Mouse (Mus musculus): ENCODE measurements at regions not wholly inside any gene's neighbourhood (a gene's known extent, or its start where the extent isn't known, plus 50 kb on each side); places are given as distances from the start of the nearest gene placed in this dataset.

- DNase-seq: no peak
Measured at GRCm38 (mm10) chr9:115614007-115614406, 295.2 kb upstream of the Gadl1 start.

GRCm38 (mm10) chr9:115617909-115618308 lies 291.3 kb upstream of the Gadl1 start:
- DNase-seq: no peak

- DNase-seq: peak; percentile 7 to 20
Measured at GRCm38 (mm10) chr9:115623948-115624347, 285.3 kb upstream of the Gadl1 start.

GRCm38 (mm10) chr9:115624721-115625496 lies 284.3 kb upstream of the Gadl1 start:
- peak in 1 of 2 experiments; percentile 6 for DNase-seq

DNA sequence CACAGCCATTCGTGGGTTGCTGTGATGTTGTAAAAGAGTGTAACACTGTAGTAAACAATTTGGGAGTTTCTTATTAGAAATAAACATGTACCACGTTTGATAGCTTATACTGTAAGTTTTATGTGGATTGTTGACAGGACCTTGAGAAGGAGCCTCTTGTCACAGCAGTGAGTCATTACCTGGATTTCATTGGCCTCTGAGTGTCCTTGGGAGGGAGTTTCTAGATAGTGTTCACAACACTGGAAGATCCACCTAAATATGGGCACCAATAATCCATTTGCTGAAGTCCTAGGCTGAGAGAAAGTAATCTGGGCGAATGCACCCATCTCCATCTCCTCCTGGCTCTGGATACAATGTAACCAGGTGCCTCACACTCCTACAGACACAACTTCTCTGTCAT lies 281.7 kb upstream of the Gadl1 start:
- DNase-seq: no peak

- peak; percentile 35 to 48 for DNase-seq
Measured at GRCm38 (mm10) chr9:115637114-115637513, 272.1 kb upstream of the Gadl1 start.

DNA sequence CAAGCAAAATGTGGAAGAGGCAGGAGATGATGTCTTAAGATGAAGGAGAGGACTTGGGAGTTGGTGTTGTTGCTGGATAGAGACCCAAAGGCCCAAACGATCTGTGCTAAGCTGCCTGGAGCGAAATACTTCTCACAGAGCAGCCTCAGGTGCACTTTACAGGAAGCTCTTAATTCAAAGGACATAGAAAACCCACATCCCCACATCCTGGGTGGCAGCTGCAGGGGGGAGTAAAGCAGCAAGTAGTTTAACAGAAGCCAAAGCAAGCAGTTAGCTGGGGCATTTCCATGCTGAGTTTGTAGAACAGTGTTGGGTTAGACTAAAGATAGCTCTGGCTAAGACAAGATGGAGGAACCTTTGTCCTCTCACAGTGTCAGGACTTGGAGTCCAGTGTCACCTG lies 268.5 kb upstream of the Gadl1 start:
- no peak for DNase-seq

DNA sequence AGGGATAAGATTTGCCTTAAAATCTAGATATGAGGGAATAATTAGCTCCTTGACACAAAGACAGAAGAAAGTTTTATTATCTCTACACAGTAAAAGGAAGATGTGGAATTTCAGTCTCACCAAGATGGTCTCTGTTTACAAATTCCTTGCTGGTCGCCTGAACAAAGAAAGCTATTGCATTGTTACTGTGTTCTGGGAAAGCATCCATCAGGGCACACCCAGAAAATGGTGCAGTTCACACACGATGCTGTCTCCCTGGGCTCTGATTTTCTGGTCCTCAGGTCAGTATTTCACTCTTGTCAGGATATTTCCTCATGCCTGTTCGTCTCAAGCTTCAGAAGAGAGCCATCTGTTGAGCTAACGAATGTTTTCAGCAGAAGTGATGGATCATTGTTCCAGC lies 267.2 kb upstream of the Gadl1 start:
- DNase-seq: no peak

- no peak for DNase-seq
Measured at GRCm38 (mm10) chr9:115644953-115645352, 264.3 kb upstream of the Gadl1 start.

- no peak for DNase-seq
Measured at GRCm38 (mm10) chr9:115646226-115646625, 263.0 kb upstream of the Gadl1 start.

DNA sequence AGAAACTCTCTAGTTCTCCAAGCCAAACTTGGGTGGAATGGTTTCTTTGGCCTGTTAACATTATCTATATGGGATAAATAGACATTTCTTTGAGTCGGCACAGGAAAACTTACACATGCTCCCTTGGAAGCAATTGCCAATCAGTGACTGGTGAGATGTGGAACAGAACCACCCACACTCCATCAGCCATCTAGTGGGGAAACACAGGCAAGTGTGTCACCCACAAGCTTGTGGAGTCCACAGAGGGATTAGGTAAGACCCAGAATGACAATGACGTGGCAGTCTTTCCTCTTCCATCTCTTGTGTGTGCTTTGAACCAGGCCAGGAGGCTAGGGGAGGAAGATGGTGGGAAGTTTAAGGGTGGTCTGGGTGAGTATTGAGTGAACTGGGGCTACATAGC lies 257.5 kb upstream of the Gadl1 start:
- no peak for DNase-seq

DNA sequence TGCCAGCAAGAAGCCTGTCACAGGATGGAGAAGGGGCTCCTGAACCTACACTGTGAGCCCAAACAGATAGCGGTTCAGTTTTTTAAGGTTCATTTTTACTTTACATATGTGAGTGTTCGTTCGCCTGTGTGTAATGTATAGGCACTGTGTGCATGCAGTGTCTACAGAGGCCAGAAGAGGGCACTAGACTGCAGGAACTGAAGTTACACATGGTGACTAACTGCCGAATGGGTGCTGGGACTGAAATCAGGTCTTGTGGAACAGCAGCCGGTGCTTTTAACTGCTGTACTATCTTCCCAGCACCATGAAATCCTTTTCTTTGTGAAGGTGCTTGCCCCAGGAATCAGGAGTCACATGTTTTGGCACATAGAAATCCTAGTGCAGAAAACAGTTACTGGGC lies 256.1 kb upstream of the Gadl1 start:
- no peak for DNase-seq

DNA sequence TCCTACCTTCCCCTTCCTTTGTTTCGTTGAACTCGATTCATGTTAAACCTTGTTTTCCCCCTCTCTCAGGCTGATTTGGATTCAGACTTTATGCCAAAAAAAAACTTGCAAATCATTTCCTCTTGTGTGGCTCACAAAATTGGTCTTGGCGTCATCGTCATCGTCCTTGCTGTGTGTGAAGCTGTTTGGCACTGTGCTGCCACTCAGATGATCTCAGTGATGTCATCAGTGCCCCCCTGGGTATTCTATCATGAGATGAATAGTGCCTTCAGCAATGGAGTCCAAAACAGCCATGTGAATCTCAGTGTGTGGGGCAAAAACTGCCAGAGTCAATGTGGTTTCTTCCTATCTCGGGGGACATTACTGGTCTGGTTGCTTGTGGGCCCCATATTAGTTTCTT lies 254.3 kb upstream of the Gadl1 start:
- DNase-seq: no peak

DNA sequence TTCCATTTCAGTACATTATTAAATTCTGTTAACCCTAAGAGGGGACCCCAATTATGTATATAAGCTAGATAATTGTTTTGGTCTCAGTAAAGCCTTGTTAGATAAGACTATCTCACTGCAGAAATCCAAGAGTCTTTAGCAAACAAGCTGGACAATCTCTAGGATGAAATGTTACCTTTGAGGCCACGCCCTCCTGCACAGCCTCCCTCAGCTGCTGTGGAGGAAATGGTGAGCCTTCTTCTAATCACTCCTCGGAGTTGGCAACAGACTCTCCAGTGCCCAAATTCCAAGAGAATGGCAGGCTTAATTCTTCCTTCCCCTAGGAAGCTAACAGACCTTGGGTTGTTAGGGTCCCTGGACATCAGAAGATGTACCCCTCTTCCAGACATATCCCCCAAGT lies 252.7 kb upstream of the Gadl1 start:
- DNase-seq: no peak

DNA sequence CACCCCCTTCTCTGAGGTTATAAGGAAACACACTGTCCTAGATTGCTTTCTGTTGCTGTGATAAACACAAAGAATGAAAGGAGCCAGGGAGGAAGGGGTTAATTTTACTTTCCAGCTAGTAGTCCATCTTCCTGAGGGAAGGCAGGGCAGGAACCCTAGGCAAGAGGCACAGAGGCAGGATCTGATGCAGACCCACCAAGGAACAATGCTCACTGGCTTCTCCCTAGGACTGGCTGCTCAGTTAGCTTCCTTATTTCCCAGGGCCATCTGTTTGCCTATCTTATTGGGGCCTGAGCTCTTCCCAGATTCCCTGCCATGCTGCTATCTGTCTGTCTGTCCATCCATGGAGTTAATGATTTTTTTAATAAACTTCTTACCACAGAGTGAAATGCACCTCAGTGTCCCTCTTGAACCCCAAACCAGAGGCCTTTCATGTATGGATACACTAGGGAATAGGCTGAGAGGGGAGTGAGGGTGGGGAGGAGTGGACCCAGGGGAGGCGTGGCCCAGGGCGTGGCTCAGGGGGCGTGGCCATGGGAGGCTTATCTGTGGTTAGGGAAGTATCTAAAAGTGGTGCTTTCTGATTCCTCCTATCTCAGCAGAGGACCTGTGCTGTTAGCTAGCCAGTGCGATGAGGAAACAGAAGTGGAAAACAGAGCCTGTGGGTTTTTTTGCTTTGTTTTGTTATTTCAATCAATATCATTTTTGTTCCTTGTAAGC lies 252.1 kb upstream of the Gadl1 start:
- DNase-seq: no peak

DNA sequence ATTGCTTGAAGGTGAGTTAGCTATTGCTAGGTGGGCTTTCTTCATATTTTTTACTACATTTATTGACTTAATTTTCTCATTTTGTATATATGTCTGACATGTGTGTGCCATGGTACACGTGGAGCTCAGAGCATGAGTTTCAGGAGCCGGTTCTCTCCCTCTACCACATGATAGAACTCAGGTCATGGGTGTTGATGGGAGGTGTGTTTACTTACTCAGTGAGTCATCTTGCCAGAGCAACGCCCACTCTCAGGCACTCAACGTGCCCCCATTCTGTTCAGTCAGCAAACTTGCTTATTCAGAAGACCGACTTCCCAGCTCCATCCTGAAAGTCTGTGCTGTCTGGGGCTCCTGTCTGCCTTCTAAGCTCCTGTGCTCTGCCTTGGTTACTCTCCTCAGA lies 250.8 kb upstream of the Gadl1 start:
- no peak for DNase-seq

DNA sequence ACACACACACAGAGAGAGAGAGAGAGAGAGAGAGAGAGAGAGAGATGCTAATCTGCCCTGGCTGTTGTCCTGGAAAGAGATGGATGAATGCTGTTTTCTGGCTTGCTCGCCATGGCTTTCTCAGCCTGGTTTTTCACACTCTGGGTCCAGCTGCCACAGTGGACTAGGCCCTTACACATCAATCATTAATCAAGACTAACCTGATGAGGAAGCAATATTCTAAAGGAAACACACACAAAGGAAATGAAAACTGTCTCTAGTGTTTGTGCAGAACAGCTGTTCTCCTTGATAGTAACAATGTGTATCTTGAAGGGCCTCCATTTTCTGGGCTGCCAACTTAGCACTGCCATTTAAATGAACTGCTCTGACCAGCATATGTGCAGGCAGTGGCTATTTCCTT lies 248.9 kb upstream of the Gadl1 start:
- DNase-seq: no peak

- DNase-seq: no peak
Measured at GRCm38 (mm10) chr9:115661834-115662425, 247.3 kb upstream of the Gadl1 start.

DNA sequence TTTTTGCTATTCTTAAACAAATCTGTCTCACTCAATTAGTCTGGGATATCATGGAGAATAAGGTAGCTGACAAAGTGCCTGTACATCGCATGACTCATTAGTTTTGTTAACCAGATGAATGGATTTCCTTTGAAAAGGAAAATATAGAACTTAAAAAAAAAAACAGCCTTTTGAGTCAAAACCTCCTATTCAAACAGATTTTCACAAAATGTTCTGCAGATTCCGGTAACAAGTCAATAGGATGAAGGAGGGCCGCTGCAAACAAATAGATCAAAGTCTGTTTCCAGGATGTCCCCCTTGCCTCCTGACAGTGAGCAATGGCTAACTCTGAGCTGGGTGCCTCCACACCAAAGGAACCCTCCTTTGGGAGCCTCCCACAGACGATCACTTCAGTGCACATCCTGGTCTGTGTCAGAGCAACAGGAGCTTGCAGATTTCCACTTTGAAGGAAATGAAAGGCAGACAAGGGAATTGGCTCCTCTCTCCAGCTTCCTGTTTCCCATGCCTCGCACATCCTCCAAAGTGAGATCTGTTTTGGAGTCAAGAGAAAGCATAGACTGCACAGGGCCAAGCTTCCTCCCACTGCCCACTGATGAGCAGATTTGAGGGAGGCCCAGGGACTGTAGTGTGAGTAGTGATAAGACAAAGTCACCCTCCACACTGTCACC lies 243.8 kb upstream of the Gadl1 start:
- DNase-seq: peak; percentile 6 to 39

DNA sequence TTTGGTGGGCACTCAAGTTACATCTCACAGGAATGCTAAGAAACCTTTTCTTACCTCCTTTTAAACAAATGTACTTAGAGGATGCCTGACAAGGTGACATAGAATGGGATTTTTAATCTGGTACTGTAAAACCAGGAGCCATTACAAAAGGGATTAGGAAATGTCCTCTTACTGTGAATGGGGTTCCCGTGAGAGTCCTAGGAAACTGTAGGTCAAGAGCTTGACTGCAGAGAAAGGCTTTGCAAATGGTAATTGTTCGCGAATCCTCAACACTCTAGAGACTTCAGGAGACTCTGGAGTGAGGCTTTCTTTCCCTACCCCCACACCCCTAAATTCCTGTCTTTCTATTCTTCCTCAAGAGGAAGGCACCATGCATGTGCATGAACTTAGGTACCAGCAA lies 242.7 kb upstream of the Gadl1 start:
- DNase-seq: no peak

DNA sequence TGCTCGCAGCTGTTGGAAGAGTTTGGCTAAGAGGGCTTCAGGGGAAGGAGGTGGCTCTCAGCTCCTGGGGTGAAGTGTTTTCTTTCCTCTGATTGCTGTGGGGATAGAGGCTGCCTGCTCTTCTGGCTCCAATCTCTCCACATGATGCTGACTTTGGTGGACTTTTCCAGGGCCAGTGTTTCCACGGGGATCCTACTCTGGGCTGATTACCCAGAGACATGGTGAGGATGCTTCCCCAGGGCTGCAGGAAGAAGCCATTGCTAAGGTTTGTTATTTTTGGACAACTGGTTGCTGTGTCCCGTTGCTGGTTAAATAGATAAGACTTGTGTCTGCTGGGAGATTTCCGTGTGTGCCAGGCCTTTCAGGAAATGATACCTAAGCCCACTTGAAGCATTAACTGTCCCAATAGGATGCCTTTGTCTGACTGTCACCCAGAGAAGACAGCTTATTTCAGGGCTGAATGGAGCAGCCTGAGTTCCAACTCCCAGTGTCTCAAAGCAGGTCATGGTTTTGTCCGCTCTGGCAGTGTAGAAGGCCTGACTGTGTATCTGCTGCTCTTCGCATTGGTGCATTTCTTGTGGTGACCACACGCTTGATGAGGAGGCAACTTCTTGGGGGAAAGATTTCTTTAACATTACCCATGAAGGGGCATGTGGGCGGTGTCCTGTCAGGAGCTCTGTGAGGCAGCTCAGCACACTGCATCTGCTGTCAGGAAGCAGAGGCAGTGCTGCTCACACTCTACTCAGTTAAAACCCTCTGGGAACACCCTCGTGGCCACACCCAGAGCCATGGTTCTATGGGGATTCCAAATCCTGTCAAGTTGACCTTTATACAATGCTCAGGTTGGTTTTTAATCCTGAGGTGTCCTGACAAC lies 228.3 kb upstream of the Gadl1 start:
- peak; percentile 13 to 46 for DNase-seq

DNA sequence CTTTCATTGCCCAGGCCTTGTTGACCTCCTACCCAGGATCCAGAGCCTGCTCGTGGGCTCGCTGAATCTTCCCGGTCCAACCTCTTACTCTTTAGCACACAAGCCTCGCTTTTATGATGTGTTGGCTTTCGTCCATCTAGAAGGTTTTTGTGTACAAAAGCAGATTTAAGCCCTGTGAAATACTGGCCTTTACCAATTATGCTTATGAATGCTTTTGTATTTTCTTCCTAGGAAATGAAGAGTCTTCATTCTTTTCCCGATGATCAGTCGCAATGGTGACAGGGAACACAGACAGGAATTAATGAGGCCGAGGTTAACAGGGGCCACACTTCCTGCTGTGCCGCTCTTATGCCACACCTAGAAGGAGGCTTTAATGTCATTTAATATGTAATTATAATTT lies 227.4 kb upstream of the Gadl1 start:
- DNase-seq: no peak
